Mouse (Mus musculus): ENCODE measurements at regions not wholly inside any gene's neighbourhood (a gene's known extent, or its start where the extent isn't known, plus 50 kb on each side); places are given as distances from the start of the nearest gene placed in this dataset.

GRCm38 (mm10) chr8:113087586-113087985 lies 517.7 kb downstream of the Cntnap4 start:
- DNase-seq (ENCODE audit: low spot score): peak; percentile 48
- TF ChIP-seq CTCF (IDR thresholded peaks at IDR 0.05; ENCODE audit: low read depth): no peak
- no peaks in the 10 kb centered on the region for H3K27me3 ChIP-seq (ENCODE audit: insufficient read depth, low read length)
- no peak overlapping the region for H3K4me2 ChIP-seq (ENCODE audit: low read depth, low read length)
- no peaks in the 10 kb centered on the region for H3K9me3 ChIP-seq (ENCODE audit: low read length)
- no peak overlapping the region for H3K4me3 ChIP-seq (ENCODE audit: low read length)
- H3K9ac ChIP-seq (replicated peaks; ENCODE audit: low read length): no peak overlapping the region
- WGBS: 55% methylated on average over 1 of the region's 1 CpGs
- H3K4me1 ChIP-seq (ENCODE audit: insufficient read depth, low read length): no peaks in the 10 kb centered on the region
- no peak for ATAC-seq
- no peak overlapping the region for H3K27ac ChIP-seq
- H3K36me3 ChIP-seq (ENCODE audit: insufficient read depth, low read length): no peaks in the 10 kb centered on the region

GRCm38 (mm10) chr8:113111665-113112064 lies 523.7 kb upstream of the Mon1b start:
- ATAC-seq (no peak), DNase-seq (ENCODE audit: low spot score) (no peak)
- Histone ChIP-seq H3K4me2 (ENCODE audit: low read depth, low read length) (no peak overlapping the region), H3K27me3 (ENCODE audit: insufficient read depth, low read length) (no peaks in the 10 kb centered on the region), H3K9me3 (ENCODE audit: low read length) (no peaks in the 10 kb centered on the region), H3K4me3 (ENCODE audit: low read length) (no peak overlapping the region), H3K36me3 (ENCODE audit: insufficient read depth, low read length) (no peaks in the 10 kb centered on the region), H3K27ac (no peak overlapping the region), H3K9ac (replicated peaks; ENCODE audit: low read length) (no peak overlapping the region), H3K4me1 (ENCODE audit: insufficient read depth, low read length) (no peaks in the 10 kb centered on the region)
- TF ChIP-seq CTCF (IDR thresholded peaks at IDR 0.05; ENCODE audit: low read depth): 0 out of 2 replicates have a peak, but pooled peaks have one; percentile 2
- WGBS: 65% methylated on average over 6 of the region's 6 CpGs

GRCm38 (mm10) chr8:113114165-113114700 lies 521.2 kb upstream of the Mon1b start:
- DNase-seq (ENCODE audit: low spot score): no peak
- WGBS: 87% methylated on average over 3 of the region's 3 CpGs
- Histone ChIP-seq H3K4me3 (ENCODE audit: low read length) (no peak overlapping the region), H3K36me3 (ENCODE audit: insufficient read depth, low read length) (no peaks in the 10 kb centered on the region), H3K4me1 (ENCODE audit: insufficient read depth, low read length) (no peaks in the 10 kb centered on the region), H3K4me2 (ENCODE audit: low read depth, low read length) (no peak overlapping the region), H3K27me3 (ENCODE audit: insufficient read depth, low read length) (no peaks in the 10 kb centered on the region), H3K9ac (replicated peaks; ENCODE audit: low read length) (no peak overlapping the region), H3K27ac (no peak overlapping the region), H3K9me3 (ENCODE audit: low read length) (no peaks in the 10 kb centered on the region)
- ATAC-seq: no peak
- no peak for TF ChIP-seq CTCF (IDR thresholded peaks at IDR 0.05; ENCODE audit: low read depth)

GRCm38 (mm10) chr8:113117241-113117640 lies 518.1 kb upstream of the Mon1b start:
- no peaks in the 10 kb centered on the region for H3K9me3 ChIP-seq (ENCODE audit: low read length)
- no peak for ATAC-seq
- WGBS: 88% methylated on average over 9 of the region's 9 CpGs
- no peak overlapping the region for H3K4me3 ChIP-seq (ENCODE audit: low read length)
- no peak for DNase-seq (ENCODE audit: low spot score)
- no peak overlapping the region for H3K9ac ChIP-seq (replicated peaks; ENCODE audit: low read length)
- H3K4me1 ChIP-seq (ENCODE audit: insufficient read depth, low read length): no peaks in the 10 kb centered on the region
- no peaks in the 10 kb centered on the region for H3K36me3 ChIP-seq (ENCODE audit: insufficient read depth, low read length)
- H3K27me3 ChIP-seq (ENCODE audit: insufficient read depth, low read length): no peaks in the 10 kb centered on the region
- TF ChIP-seq CTCF (IDR thresholded peaks at IDR 0.05; ENCODE audit: low read depth): no peak
- no peak overlapping the region for H3K27ac ChIP-seq
- H3K4me2 ChIP-seq (ENCODE audit: low read depth, low read length): no peak overlapping the region

- no peak for TF ChIP-seq CTCF (IDR thresholded peaks at IDR 0.05; ENCODE audit: low read depth)
- ATAC-seq (no peak), DNase-seq (ENCODE audit: low spot score) (peak; percentile 37)
- Histone ChIP-seq H3K4me2 (ENCODE audit: low read depth, low read length) (no peak overlapping the region), H3K27me3 (ENCODE audit: insufficient read depth, low read length) (no peaks in the 10 kb centered on the region), H3K4me3 (ENCODE audit: low read length) (no peak overlapping the region), H3K9me3 (ENCODE audit: low read length) (no peaks in the 10 kb centered on the region), H3K4me1 (ENCODE audit: insufficient read depth, low read length) (no peaks in the 10 kb centered on the region), H3K27ac (no peak overlapping the region), H3K36me3 (ENCODE audit: insufficient read depth, low read length) (no peaks in the 10 kb centered on the region), H3K9ac (replicated peaks; ENCODE audit: low read length) (no peak overlapping the region)
- WGBS: 60% methylated on average over 6 of the region's 6 CpGs
Measured at GRCm38 (mm10) chr8:113125586-113125985, 509.8 kb upstream of the Mon1b start.

- TF ChIP-seq CTCF (IDR thresholded peaks at IDR 0.05; ENCODE audit: low read depth): no peak
- DNase-seq (ENCODE audit: low spot score): peak; percentile 15
- no peak for ATAC-seq
- Histone ChIP-seq H3K4me2 (ENCODE audit: low read depth, low read length) (no peak overlapping the region), H3K4me1 (ENCODE audit: insufficient read depth, low read length) (no peaks in the 10 kb centered on the region; the same call in 1 of the 2 replicates), H3K4me3 (ENCODE audit: low read length) (no peak overlapping the region), H3K27ac (no peak overlapping the region), H3K9ac (replicated peaks; ENCODE audit: low read length) (no peak overlapping the region), H3K36me3 (ENCODE audit: insufficient read depth, low read length) (no peaks in the 10 kb centered on the region), H3K9me3 (ENCODE audit: low read length) (no peaks in the 10 kb centered on the region), H3K27me3 (ENCODE audit: insufficient read depth, low read length) (no peaks in the 10 kb centered on the region)
Measured at GRCm38 (mm10) chr8:113137361-113137760, 498.0 kb upstream of the Mon1b start.

GRCm38 (mm10) chr8:113140021-113140420 lies 495.4 kb upstream of the Mon1b start:
- 84% methylated on average over 1 of the region's 1 CpGs for WGBS
- TF ChIP-seq CTCF (IDR thresholded peaks at IDR 0.05; ENCODE audit: low read depth): no peak

More at GRCm38 (mm10) chr8:113140021-113140420, 495.4 kb upstream of the Mon1b start:
- H3K4me2 ChIP-seq (ENCODE audit: low read depth, low read length): no peak overlapping the region
- H3K27me3 ChIP-seq (ENCODE audit: insufficient read depth, low read length): no peaks in the 10 kb centered on the region
- H3K4me1 ChIP-seq (ENCODE audit: insufficient read depth, low read length): no peaks in the 10 kb centered on the region; the same call in 1 of the 2 replicates
- H3K36me3 ChIP-seq (ENCODE audit: insufficient read depth, low read length): no peaks in the 10 kb centered on the region
- DNase-seq (ENCODE audit: low spot score) (no peak), ATAC-seq (no peak)
- H3K9ac ChIP-seq (replicated peaks; ENCODE audit: low read length): no peak overlapping the region
- no peak overlapping the region for H3K4me3 ChIP-seq (ENCODE audit: low read length)
- no peak overlapping the region for H3K27ac ChIP-seq
- 0 out of 2 replicates have a peak, but pooled peaks cover 3% of the 10 kb centered on the region for H3K9me3 ChIP-seq (ENCODE audit: low read length)
